Mouse (Mus musculus) neural tube, embryonic 14.5 days (tissue): ENCODE measurements around the gene Cntnap1. TPM values are rescaled to one million over a fixed set of nuclear protein-coding genes. Genes with fewer than 3 reads are reported as not detected.
A peak's percentile ranks its signal among the peaks of the same experiment; 100 is the strongest.

ENCODE experiments used
- ATAC-seq: fragments of 200-750 bp; cut with Nextera tagmentation; 2 replicates; pipeline ENCODE4 v1.8.0; 2017; ENCODE audit warnings: low read depth, mild to moderate bottlenecking, moderate TSS enrichment, moderate library complexity
- H3K27ac ChIP-seq: fragments of 300-500 bp; sonication (generic); 2 replicates; pipeline ENCODE4 v1.5.1; 2014; ENCODE audit warnings: low read depth, mild to moderate bottlenecking, control low read depth, low read length, moderate library complexity, mixed read lengths
- H3K27me3 ChIP-seq: fragments of 300-500 bp; sonication (generic); 2 replicates; pipeline ENCODE4 v1.6.1; 2014; ENCODE audit warnings: low read length; ENCODE audit not compliant: control insufficient read depth, insufficient read depth
- H3K36me3 ChIP-seq: fragments of 300-500 bp; sonication (generic); 2 replicates; pipeline ENCODE4 v1.6.1; 2014; ENCODE audit warnings: low read length, mixed read lengths; ENCODE audit not compliant: control insufficient read depth, insufficient read depth
- H3K4me1 ChIP-seq: fragments of 300-500 bp; sonication (generic); 2 replicates; pipeline ENCODE4 v1.6.1; 2014; ENCODE audit warnings: low read length; ENCODE audit not compliant: control insufficient read depth, insufficient read depth
- H3K4me2 ChIP-seq: fragments of 300-500 bp; sonication (generic); 2 replicates; pipeline ENCODE4 v1.6.1; 2014; ENCODE audit warnings: mild to moderate bottlenecking, low read depth, low read length, control low read depth
- H3K4me3 ChIP-seq: fragments of 300-500 bp; sonication (generic); 2 replicates; pipeline ENCODE4 v1.5.1; 2014; ENCODE audit warnings: low read depth, low read length, control low read depth, mixed read lengths
- H3K9ac ChIP-seq: fragments of 300-500 bp; sonication (generic); replicated peaks from 2 replicates; pipeline ENCODE4 v1.6.1; 2014; ENCODE audit warnings: low read depth, mild to moderate bottlenecking, control low read depth, low read length, mixed read lengths
- H3K9me3 ChIP-seq: fragments of 300-500 bp; sonication (generic); 2 replicates; pipeline ENCODE4 v1.6.1; 2016; ENCODE audit warnings: low read length; ENCODE audit not compliant: control insufficient read depth
- WGBS: fragments of 180-500 bp; shearing (Covaris S2); extraction: QIAGEN DNeasy Blood & Tissue Kit; methylation state at CpG from one replicate; pipeline ENCODE4 v1.1.7; 2014; 5-methylcytosine and 5-hydroxymethylcytosine counted together
- polyA plus RNA-seq: library from polyadenylated mRNA; unstranded; fragments of >200 nt; fragmentation: Nextera tagmentation; extraction: Ambion mirVana; gene quantifications from 2 replicates; pipeline ENCODE4 v1.2.1, GENCODE M21; 2014

Cntnap1 gene
- polyA plus RNA-seq, 1 experiment from 2014 or later = 8.3 TPM

DNA sequence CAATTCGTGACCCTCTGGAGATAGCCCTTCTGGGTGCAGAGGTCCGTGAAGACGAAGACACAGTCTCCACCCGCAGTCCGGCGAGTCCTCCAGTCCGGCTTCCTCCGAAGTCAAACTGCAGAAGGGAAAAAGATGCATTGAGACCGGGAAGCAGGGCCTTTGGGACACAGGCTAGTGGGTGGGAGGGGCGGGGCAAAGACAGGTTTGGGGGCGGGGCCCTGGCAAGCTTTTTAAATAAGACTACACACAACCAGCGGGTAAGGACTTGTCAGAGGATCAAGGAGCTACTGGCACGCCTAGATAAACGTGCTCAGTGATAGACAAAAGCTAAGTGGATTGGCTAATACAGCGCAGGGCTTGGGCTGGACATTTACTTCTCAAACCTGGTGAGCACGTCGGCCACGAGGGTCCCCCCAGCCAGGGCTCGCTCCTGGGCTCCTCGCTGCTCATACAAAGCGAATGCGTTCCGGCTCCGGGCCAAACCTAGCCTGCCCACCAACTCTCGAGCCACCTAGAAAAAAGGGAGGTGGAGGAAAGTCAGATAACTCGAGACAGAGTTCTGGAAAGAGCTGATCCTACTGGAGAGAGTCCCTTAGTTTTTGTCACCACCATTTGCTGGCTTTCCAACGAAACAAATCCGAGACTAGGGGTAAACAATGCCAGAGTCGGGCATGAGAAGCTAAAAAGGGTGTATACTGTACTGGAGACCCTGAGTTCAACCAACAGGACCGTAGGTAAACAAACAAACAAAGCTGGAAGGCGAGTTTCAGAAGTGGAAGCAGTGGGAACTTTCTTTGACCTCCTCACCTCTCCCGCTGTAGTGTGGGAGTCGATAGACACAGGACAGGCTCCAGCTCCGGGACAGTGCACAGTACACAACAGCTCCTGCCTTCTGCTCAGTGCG, 5.4 kb upstream of the Cntnap1 start:
- H3K4me2 ChIP-seq = no peak overlapping the region
- no peak overlapping the region for H3K9ac ChIP-seq
- WGBS = 18% methylated on average over 35 of the region's 35 CpGs
- no peak overlapping the region for H3K27ac ChIP-seq
- no peak for ATAC-seq
- peaks cover 52% of the 10 kb centered on the region for H3K27me3 ChIP-seq
- H3K4me1 ChIP-seq = peaks cover 17% of the 10 kb centered on the region; the same call in 1 of the 2 replicates
- peaks cover 17% of the 10 kb centered on the region for H3K36me3 ChIP-seq
- no peak overlapping the region for H3K4me3 ChIP-seq
- no peaks in the 10 kb centered on the region for H3K9me3 ChIP-seq

DNA sequence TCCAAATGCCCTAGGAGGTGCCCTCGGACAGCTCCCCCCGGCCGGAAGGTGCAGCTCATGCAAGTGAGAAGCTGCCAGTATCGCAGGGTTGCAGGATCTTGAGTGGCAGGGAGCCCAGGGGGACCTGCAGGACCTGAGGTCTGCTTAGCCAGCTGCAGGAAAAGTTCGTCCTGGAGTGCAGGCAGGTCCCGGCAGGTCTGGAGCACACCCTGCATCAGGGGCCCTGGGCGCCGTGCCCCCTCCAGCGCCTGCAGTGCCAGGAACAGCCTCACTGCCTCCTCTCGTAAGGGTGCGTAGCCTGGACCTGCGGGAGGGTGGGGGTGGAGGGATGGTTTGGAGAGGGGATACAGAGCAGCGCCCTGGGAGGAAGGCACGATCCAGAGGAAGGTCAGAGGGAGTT, 4.0 kb upstream of the Cntnap1 start:
- Histone ChIP-seq H3K4me2 (no peak overlapping the region), H3K4me3 (no peak overlapping the region), H3K27me3 (peaks cover 52% of the 10 kb centered on the region), H3K27ac (no peak overlapping the region), H3K9ac (no peak overlapping the region), H3K4me1 (peaks cover 24% of the 10 kb centered on the region), H3K36me3 (peaks cover 17% of the 10 kb centered on the region), H3K9me3 (no peaks in the 10 kb centered on the region)
- 42% methylated on average over 14 of the region's 14 CpGs for WGBS
- no peak for ATAC-seq

- WGBS = 43% methylated on average over 19 of the region's 19 CpGs
- ATAC-seq = no peak
Observed at GRCm38 (mm10) chr11:101167211-101167962, 2.9 kb upstream of the Cntnap1 start.

GRCm38 (mm10) chr11:101167963-101168300, 2.4 kb upstream of the Cntnap1 start:
- H3K9me3 ChIP-seq = no peaks in the 10 kb centered on the region
- H3K27me3 ChIP-seq = peaks cover 52% of the 10 kb centered on the region
- no peak overlapping the region for H3K4me2 ChIP-seq
- no peak overlapping the region for H3K9ac ChIP-seq
- H3K27ac ChIP-seq = no peak overlapping the region
- ATAC-seq = no peak
- H3K4me3 ChIP-seq = no peak overlapping the region
- WGBS = 46% methylated on average over 8 of the region's 8 CpGs
- H3K36me3 ChIP-seq = peaks cover 14% of the 10 kb centered on the region
- H3K4me1 ChIP-seq = peaks cover 33% of the 10 kb centered on the region

More at GRCm38 (mm10) chr11:101167211-101167962, 2.9 kb upstream of the Cntnap1 start:
- Histone ChIP-seq H3K9me3 (no peaks in the 10 kb centered on the region), H3K4me1 (peaks cover 32% of the 10 kb centered on the region), H3K4me2 (no peak overlapping the region), H3K9ac (no peak overlapping the region), H3K27ac (no peak overlapping the region), H3K4me3 (no peak overlapping the region), H3K36me3 (peaks cover 14% of the 10 kb centered on the region), H3K27me3 (peaks cover 52% of the 10 kb centered on the region)

DNA sequence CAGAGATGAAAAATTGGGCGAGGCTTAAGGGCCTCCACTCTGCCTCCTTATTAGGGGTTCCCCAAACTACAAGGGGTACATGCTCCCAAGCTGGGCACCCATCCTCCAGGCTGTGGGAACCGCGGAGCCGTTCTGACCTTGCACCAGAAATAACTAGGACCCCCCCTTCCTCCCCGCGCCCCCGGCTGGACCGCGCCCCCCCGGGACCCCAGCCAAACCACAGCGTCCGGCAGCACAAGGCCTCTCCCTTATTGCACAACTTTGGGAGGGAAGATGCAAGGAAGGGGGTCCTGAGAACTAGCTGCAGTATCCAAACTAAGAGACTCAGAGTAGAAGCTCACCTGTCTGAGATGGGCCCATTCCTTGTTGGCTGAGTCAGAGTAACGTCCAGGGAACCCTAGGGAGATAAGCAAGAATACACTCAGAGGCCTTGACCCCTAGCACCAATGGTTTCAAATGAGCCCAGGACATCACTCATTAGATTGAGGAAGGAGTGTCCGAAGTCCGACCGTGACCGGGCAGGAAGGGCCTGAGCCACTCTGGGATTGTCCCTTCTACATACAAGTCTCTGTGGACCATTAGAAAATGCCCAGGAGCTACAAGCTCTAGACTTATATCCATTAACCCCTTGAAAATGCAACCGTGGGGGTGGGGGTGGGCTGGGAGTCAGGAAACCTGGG, 1.9 kb upstream of the Cntnap1 start:
- Histone ChIP-seq H3K36me3 (peaks cover 14% of the 10 kb centered on the region), H3K27ac (no peak overlapping the region), H3K4me1 (peaks cover 38% of the 10 kb centered on the region), H3K4me2 (peak overlapping the region; percentile 90; the same call in 1 of the 2 replicates), H3K9me3 (no peaks in the 10 kb centered on the region), H3K9ac (no peak overlapping the region), H3K4me3 (peak overlapping the region; percentile 1; the same call in 1 of the 2 replicates), H3K27me3 (peaks cover 49% of the 10 kb centered on the region)
- 57% methylated on average over 18 of the region's 18 CpGs for WGBS
- ATAC-seq = no peak

DNA sequence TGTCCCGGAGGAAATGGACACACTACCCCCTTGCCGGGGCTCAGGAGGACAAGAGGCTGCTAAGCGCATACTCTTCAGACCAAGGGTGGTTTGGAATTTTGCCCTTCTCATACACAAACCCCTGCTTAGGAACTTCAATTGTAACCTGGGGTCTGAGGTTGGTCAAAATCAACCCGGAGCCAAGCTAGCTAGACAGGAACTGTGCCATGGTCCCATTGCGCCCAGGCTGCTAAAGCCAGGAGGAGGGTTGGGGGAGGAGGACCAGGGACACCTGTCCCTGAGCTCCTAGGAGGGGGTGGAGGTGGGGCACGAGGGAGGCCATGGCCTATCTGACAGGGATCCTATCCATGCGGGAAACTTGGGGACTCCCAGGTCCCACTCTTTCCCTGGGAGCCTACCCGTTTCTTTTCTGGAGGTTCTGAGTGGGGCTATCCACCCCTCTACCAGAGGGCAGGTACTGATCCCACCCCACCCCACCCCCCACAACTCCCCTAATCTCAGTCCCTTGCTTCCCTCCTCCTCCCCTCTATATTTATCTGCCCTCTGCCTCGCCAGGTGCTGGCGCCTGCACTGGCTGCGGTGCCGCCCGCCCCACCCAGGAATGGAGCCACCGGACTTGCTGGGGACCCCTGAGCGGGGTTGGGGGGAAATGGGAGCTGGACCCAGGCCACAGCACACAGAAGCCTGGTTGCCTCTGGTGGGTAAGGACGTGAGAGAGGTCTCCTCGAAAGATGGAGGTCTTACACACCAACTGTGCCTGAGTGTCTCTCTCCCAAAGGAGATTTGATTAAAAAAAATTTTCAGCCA, 819 bp upstream of the Cntnap1 start:
- Histone ChIP-seq H3K9me3 (no peaks in the 10 kb centered on the region), H3K27me3 (peaks cover 40% of the 10 kb centered on the region), H3K4me1 (peaks cover 44% of the 10 kb centered on the region), H3K4me3 (peak overlapping the region; percentile 60), H3K4me2 (peak overlapping the region; percentile 90), H3K36me3 (peaks cover 14% of the 10 kb centered on the region), H3K9ac (peak overlapping the region; percentile 64; the same call in 1 of the 2 replicates), H3K27ac (no peak overlapping the region)
- no peak for ATAC-seq
- WGBS = 13% methylated on average over 17 of the region's 17 CpGs

- peaks cover 47% of the 10 kb centered on the region for H3K4me1 ChIP-seq
- WGBS = under 1% methylated on average over 49 of the region's 50 CpGs
- peaks cover 25% of the 10 kb centered on the region for H3K27me3 ChIP-seq
Observed at GRCm38 (mm10) chr11:101170811-101171610, 688 bp downstream of the Cntnap1 start, which contains the start of gene Plekhh3. Gene Plekhh3, minus strand, starts transcription at chr11:101171351.

More at GRCm38 (mm10) chr11:101170811-101171610, 688 bp downstream of the Cntnap1 start, which contains the start of gene Plekhh3:
- H3K4me3 ChIP-seq = peak within 1 kb of the TSS; percentile 60
- peak within 1 kb of the TSS; percentile 64 for H3K9ac ChIP-seq
- H3K4me2 ChIP-seq = peak within 1 kb of the TSS; percentile 90
- peaks cover 12% of the 10 kb centered on the region for H3K36me3 ChIP-seq
- no peaks in the 10 kb centered on the region for H3K9me3 ChIP-seq
- peak; percentile 96 for ATAC-seq
- H3K27ac ChIP-seq = peak within 1 kb of the TSS; percentile 82
